Mouse (Mus musculus): ENCODE data around the gene Llgl2. TPM values are rescaled to one million over a fixed set of nuclear protein-coding genes. Genes with fewer than 3 reads are reported as not detected.
A peak's percentile ranks its signal among the peaks of the same experiment; 100 is the strongest.

Gene Llgl2
- polyA plus RNA-seq, 1 experiment, result 0.43 TPM

- H3K79me2 ChIP-seq (ENCODE audit: control insufficient read depth, insufficient read depth), result no peaks in the 10 kb centered on the region
- no peak overlapping the region for H3K4me3 ChIP-seq
- peak; percentile 6 to 94 (median 63) for TF ChIP-seq MYOD1 (IDR thresholded peaks at IDR 0.05; ENCODE audit: control insufficient read depth in 1 of 3, insufficient read length in 2 of 3, low read depth in 2 of 3)
- peak; percentile 49 for TF ChIP-seq TCF3 (IDR thresholded peaks at IDR 0.05; ENCODE audit: insufficient read length, low read depth)
- TF ChIP-seq MYOG (IDR thresholded peaks at IDR 0.05; ENCODE audit: control insufficient read depth in 1 of 3, insufficient read depth in 1 of 3, insufficient read length in 2 of 3, low read depth in 2 of 3), result peak in 2 of 3 experiments; percentile 46 to 85
- no peak for TF ChIP-seq MAX (IDR thresholded peaks at IDR 0.05; ENCODE audit: low read depth)
- TF ChIP-seq POLR2A (IDR thresholded peaks at IDR 0.05; ENCODE audit: insufficient read length, low read depth), result no peak
- TF ChIP-seq E2F4 (IDR thresholded peaks at IDR 0.05; ENCODE audit: insufficient read depth), result no peak
- TF ChIP-seq POLR2AphosphoS2 (IDR thresholded peaks at IDR 0.05; ENCODE audit: insufficient read length, low read depth), result no peak
- no peak for TF ChIP-seq CEBPB (IDR thresholded peaks at IDR 0.05; ENCODE audit: insufficient read depth, poor library complexity, severe bottlenecking)
- no peak for TF ChIP-seq TCF12 (IDR thresholded peaks at IDR 0.05; ENCODE audit: insufficient read depth, poor library complexity, severe bottlenecking)
- no peak for TF ChIP-seq USF1 (IDR thresholded peaks at IDR 0.05; ENCODE audit: low read depth)
- no peak for TF ChIP-seq SRF (IDR thresholded peaks at IDR 0.05; ENCODE audit: control insufficient read depth, insufficient read length, low read depth)
- TF ChIP-seq REST (IDR thresholded peaks at IDR 0.05; ENCODE audit: insufficient read depth, insufficient read length), result no peak
- no peak overlapping the region for H3ac ChIP-seq (ENCODE audit: control insufficient read depth, insufficient read length)
- no peak overlapping the region for H3K4me2 ChIP-seq (ENCODE audit: low read depth)
- H3K27me3 ChIP-seq (ENCODE audit: control insufficient read depth, insufficient read depth, insufficient read length), result peaks cover 72% of the 10 kb centered on the region
- no peaks in the 10 kb centered on the region for H3K36me3 ChIP-seq (ENCODE audit: control insufficient read depth, insufficient read depth)
Observed at GRCm38 (mm10) chr11:115838895-115839311, 15.1 kb downstream of the Llgl2 start.

GRCm38 (mm10) chr11:115839732-115840131 lies 15.9 kb downstream of the Llgl2 start:
- Histone ChIP-seq H3K27me3 (ENCODE audit: control insufficient read depth, insufficient read depth, insufficient read length) (peaks cover 75% of the 10 kb centered on the region), H3K36me3 (ENCODE audit: control insufficient read depth, insufficient read depth) (no peaks in the 10 kb centered on the region), H3K4me2 (ENCODE audit: low read depth) (no peak overlapping the region), H3K4me3 (no peak overlapping the region), H3K79me2 (ENCODE audit: control insufficient read depth, insufficient read depth) (no peaks in the 10 kb centered on the region), H3ac (ENCODE audit: control insufficient read depth, insufficient read length) (no peak overlapping the region)
- TF ChIP-seq MYOD1 (IDR thresholded peaks at IDR 0.05; ENCODE audit: control insufficient read depth in 1 of 3, insufficient read length in 2 of 3, low read depth in 2 of 3), result no peak
- no peak for TF ChIP-seq SRF (IDR thresholded peaks at IDR 0.05; ENCODE audit: control insufficient read depth, insufficient read length, low read depth)
- no peak for TF ChIP-seq TCF3 (IDR thresholded peaks at IDR 0.05; ENCODE audit: insufficient read length, low read depth)
- TF ChIP-seq MYOG (IDR thresholded peaks at IDR 0.05; ENCODE audit: control insufficient read depth in 1 of 3, insufficient read depth in 1 of 3, insufficient read length in 2 of 3, low read depth in 2 of 3), result no peak
- no peak for TF ChIP-seq USF1 (IDR thresholded peaks at IDR 0.05; ENCODE audit: low read depth)
- no peak for TF ChIP-seq E2F4 (IDR thresholded peaks at IDR 0.05; ENCODE audit: insufficient read depth)
- TF ChIP-seq TCF12 (IDR thresholded peaks at IDR 0.05; ENCODE audit: insufficient read depth, poor library complexity, severe bottlenecking), result no peak
- TF ChIP-seq POLR2A (IDR thresholded peaks at IDR 0.05; ENCODE audit: insufficient read length, low read depth), result no peak

- Histone ChIP-seq H3K4me3 (no peak overlapping the region), H3K79me2 (ENCODE audit: control insufficient read depth, insufficient read depth) (no peaks in the 10 kb centered on the region), H3K27me3 (ENCODE audit: control insufficient read depth, insufficient read depth, insufficient read length) (peaks cover 71% of the 10 kb centered on the region), H3K4me2 (ENCODE audit: low read depth) (no peak overlapping the region), H3K36me3 (ENCODE audit: control insufficient read depth, insufficient read depth) (no peaks in the 10 kb centered on the region), H3ac (ENCODE audit: control insufficient read depth, insufficient read length) (no peak overlapping the region)
- TF ChIP-seq TCF3 (IDR thresholded peaks at IDR 0.05; ENCODE audit: insufficient read length, low read depth) (no peak), SRF (IDR thresholded peaks at IDR 0.05; ENCODE audit: control insufficient read depth, insufficient read length, low read depth) (no peak), TCF12 (IDR thresholded peaks at IDR 0.05; ENCODE audit: insufficient read depth, poor library complexity, severe bottlenecking) (no peak), POLR2A (IDR thresholded peaks at IDR 0.05; ENCODE audit: insufficient read length, low read depth) (no peak), E2F4 (IDR thresholded peaks at IDR 0.05; ENCODE audit: insufficient read depth) (no peak), POLR2AphosphoS2 (IDR thresholded peaks at IDR 0.05; ENCODE audit: insufficient read length, low read depth) (no peak), REST (IDR thresholded peaks at IDR 0.05; ENCODE audit: insufficient read depth, insufficient read length) (no peak), MAX (IDR thresholded peaks at IDR 0.05; ENCODE audit: low read depth) (no peak), CEBPB (IDR thresholded peaks at IDR 0.05; ENCODE audit: insufficient read depth, poor library complexity, severe bottlenecking) (no peak), USF1 (IDR thresholded peaks at IDR 0.05; ENCODE audit: low read depth) (no peak), MYOD1 (IDR thresholded peaks at IDR 0.05; ENCODE audit: control insufficient read depth in 1 of 3, insufficient read length in 2 of 3, low read depth in 2 of 3) (no peak), MYOG (IDR thresholded peaks at IDR 0.05; ENCODE audit: control insufficient read depth in 1 of 3, insufficient read depth in 1 of 3, insufficient read length in 2 of 3, low read depth in 2 of 3) (no peak)
Observed at GRCm38 (mm10) chr11:115841044-115841443, 17.2 kb downstream of the Llgl2 start.

DNA sequence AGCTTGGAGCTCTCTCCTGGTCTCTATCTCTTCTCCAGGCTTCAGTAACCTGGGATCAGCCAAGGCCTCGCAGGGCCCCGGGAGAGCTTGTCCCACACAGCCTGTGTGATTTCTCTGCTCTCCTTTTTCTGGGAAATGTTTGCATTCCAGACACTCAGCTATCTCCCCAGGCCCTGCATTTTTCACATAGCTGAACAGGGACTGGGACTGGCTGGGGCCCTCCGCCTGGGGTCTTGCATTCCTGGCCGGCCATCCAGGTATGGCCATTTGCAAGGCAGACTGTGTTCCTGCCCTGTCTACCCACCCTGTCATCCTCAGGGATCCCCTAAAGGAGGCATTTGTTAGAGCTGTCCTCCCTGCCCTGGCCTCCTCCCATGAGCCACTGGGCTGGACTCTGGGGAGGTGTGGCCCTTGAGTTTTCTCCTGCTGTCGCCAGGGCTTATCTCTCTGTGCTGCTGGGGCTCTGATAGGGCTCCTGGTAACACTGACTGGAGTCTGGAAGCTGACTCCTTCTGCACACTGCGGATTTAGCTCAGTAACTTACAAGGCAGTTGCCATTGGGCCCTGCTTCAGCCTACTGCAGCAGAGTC lies 18.2 kb downstream of the Llgl2 start:
- H3K4me3 ChIP-seq, result no peak overlapping the region
- H3K4me2 ChIP-seq (ENCODE audit: low read depth), result no peak overlapping the region

More for the DNA sequence above, 18.2 kb downstream of the Llgl2 start:
- no peaks in the 10 kb centered on the region for H3K79me2 ChIP-seq (ENCODE audit: control insufficient read depth, insufficient read depth)
- TF ChIP-seq REST (IDR thresholded peaks at IDR 0.05; ENCODE audit: insufficient read depth, insufficient read length), result no peak
- TF ChIP-seq CEBPB (IDR thresholded peaks at IDR 0.05; ENCODE audit: insufficient read depth, poor library complexity, severe bottlenecking), result no peak
- no peak for TF ChIP-seq USF1 (IDR thresholded peaks at IDR 0.05; ENCODE audit: low read depth)
- TF ChIP-seq TCF12 (IDR thresholded peaks at IDR 0.05; ENCODE audit: insufficient read depth, poor library complexity, severe bottlenecking), result no peak
- TF ChIP-seq POLR2A (IDR thresholded peaks at IDR 0.05; ENCODE audit: insufficient read length, low read depth), result no peak
- no peak for TF ChIP-seq TCF3 (IDR thresholded peaks at IDR 0.05; ENCODE audit: insufficient read length, low read depth)
- TF ChIP-seq E2F4 (IDR thresholded peaks at IDR 0.05; ENCODE audit: insufficient read depth), result no peak
- no peak for TF ChIP-seq MAX (IDR thresholded peaks at IDR 0.05; ENCODE audit: low read depth)
- TF ChIP-seq MYOD1 (IDR thresholded peaks at IDR 0.05; ENCODE audit: control insufficient read depth in 1 of 3, insufficient read length in 2 of 3, low read depth in 2 of 3), result no peak
- no peak for TF ChIP-seq POLR2AphosphoS2 (IDR thresholded peaks at IDR 0.05; ENCODE audit: insufficient read length, low read depth)
- TF ChIP-seq MYOG (IDR thresholded peaks at IDR 0.05; ENCODE audit: control insufficient read depth in 1 of 3, insufficient read depth in 1 of 3, insufficient read length in 2 of 3, low read depth in 2 of 3), result no peak
- no peaks in the 10 kb centered on the region for H3K36me3 ChIP-seq (ENCODE audit: control insufficient read depth, insufficient read depth)
- no peak overlapping the region for H3ac ChIP-seq (ENCODE audit: control insufficient read depth, insufficient read length)
- H3K27me3 ChIP-seq (ENCODE audit: control insufficient read depth, insufficient read depth, insufficient read length), result peaks cover 66% of the 10 kb centered on the region
